23 mouse cellular contexts compared by ENCODE assay signal in the genomic region with DNA sequence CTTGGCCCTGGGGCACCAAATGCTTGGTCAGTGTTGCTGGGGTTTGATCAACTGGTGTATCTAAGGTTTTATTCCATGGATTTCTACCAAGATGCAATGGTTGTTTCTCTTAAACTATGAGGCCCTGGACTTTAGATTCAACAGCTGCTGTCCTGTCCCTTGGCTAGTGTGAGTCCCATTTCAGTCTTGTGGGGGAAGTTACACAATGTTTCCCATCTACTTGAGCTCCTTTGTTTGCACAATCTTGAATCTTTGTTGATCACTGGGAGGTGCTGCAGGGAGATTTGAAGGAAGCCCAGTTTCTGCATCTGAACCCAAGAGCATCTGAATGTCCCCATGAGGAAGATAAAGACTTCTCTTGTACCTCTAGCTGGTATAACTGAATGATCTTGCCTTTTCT.
"Had no signal": no experiment of that assay in that cellular context is flagged by ENCODE, and none has a peak within 500 bp of the region (broad histone marks: within the 10 kb centered on the region; RNA-seq: fewer than 3 reads in every experiment).

No protein-coding gene starts in this region.

- H3K9ac ChIP-seq: limb, embryonic 13.5 days; liver, embryonic 12.5 days; liver, embryonic 15.5 days; lung, embryonic 15.5 days; midbrain, embryonic 13.5 days; neural tube, embryonic 13.5 days had no signal

- H3K4me3 ChIP-seq: layer of hippocampus, adult 2 months; limb, embryonic 10.5 days; limb, embryonic 13.5 days; liver, embryonic 12.5 days; liver, embryonic 15.5 days; lung, embryonic 15.5 days; megakaryocyte, embryonic 14.5 days; midbrain, embryonic 10.5 days; midbrain, embryonic 13.5 days; myocyte; neural tube, embryonic 13.5 days had no signal

- H3K27me3 ChIP-seq: limb, embryonic 13.5 days; liver, embryonic 12.5 days; liver, embryonic 15.5 days; lung, embryonic 15.5 days; megakaryocyte, embryonic 14.5 days; midbrain, embryonic 13.5 days; neural tube, embryonic 13.5 days had no signal

- H3K4me1 ChIP-seq: liver, embryonic 12.5 days; liver, embryonic 15.5 days; lung, embryonic 15.5 days; megakaryocyte, embryonic 14.5 days; midbrain, embryonic 10.5 days; midbrain, embryonic 13.5 days; neural tube, embryonic 13.5 days had no signal

- H3K9me3 ChIP-seq: limb, embryonic 10.5 days; limb, embryonic 13.5 days; liver, embryonic 12.5 days; liver, embryonic 15.5 days; lung, embryonic 15.5 days; megakaryocyte, embryonic 14.5 days; midbrain, embryonic 10.5 days; midbrain, embryonic 13.5 days; neural tube, embryonic 13.5 days had no signal

- DNase-seq: kidney, adult 2 months; kidney, postnatal 25 days; layer of hippocampus, adult 9-11 months; liver; retina, postnatal 1 day; right cerebral cortex, postnatal 25 days; thymus, adult 2 months; thymus, postnatal 14 days; thymus, postnatal 4 days had no signal

- ATAC-seq: liver, embryonic 12.5 days; midbrain, embryonic 13.5 days; midbrain, embryonic 16.5 days had no signal

- H3K4me2 ChIP-seq: limb, embryonic 13.5 days; liver, embryonic 12.5 days; liver, embryonic 15.5 days; lung, embryonic 15.5 days; midbrain, embryonic 13.5 days; neural tube, embryonic 13.5 days had no signal

- H3K36me3 ChIP-seq: limb, embryonic 10.5 days; limb, embryonic 13.5 days; liver, embryonic 12.5 days; liver, embryonic 15.5 days; lung, embryonic 15.5 days; midbrain, embryonic 10.5 days; midbrain, embryonic 13.5 days; neural tube, embryonic 13.5 days had no signal

- H3K27ac ChIP-seq: kidney, postnatal 0 days; layer of hippocampus, adult 2 months; limb, embryonic 10.5 days; limb, embryonic 13.5 days; liver, embryonic 12.5 days; liver, embryonic 15.5 days; lung, embryonic 15.5 days; midbrain, embryonic 10.5 days; midbrain, embryonic 13.5 days; neural tube, embryonic 13.5 days; stomach, postnatal 0 days had no signal
